Mouse (Mus musculus): Measurements from ENCODE around the gene Fbxl19.

Gene Fbxl19

DNA sequence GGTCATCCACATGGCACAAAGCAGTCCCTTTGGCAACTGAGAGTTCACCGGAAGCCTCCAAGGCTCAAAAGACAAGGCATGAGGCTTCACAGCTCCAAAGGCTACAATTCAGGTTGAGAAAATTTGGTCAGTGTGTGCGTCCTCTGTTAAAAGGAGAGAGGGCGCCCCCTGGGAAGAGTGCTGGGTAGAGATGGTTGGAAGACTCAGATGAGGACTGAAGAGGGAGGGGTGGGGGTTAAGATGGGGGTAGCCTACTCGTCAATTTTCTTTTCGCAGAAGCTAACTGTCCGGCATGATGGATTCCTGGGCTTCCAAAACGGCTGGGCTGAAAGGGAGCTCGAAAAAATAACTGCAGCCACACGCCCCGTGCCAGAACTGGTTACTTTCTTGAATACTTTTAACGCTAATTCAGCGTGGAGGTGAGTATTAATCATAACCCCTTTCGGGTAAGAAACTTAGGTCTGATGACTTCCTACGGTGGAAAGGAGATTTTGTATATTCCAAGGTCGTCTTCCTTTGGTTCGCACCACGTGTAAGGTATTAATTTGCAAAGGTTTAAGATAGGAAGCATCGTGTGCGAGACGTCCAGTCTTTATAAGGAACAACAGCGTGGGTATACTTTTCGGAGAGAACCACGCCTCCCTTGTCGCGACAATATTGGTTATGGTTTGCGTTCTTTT is at the start of gene Fbxl19:
Gene Fbxl19 (plus strand): TSS at position 178 of the 680 bp plus-strand sequence.
- peak; percentile 79 for DNase-seq

DNA sequence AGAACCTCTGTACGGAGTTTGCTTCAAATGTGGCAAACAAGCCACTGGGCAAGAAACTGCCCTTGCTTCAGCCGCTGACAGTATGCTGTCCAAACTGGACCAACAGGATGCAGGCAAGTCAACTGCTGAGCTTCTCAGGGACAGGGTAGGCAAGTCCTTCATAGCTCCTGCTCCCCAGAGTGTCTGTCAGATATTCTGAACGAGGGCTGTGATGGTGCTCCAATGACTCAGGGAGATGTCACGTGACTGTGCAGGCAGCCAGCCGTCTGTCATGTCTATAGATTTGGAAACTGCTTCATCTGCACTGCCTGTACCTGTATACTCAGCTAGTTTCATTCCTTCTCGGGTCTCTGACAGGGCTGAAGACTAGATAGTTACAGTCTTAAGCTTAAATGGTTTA is 45.4 kb upstream of the Fbxl19 start:
- DNase-seq, result peak; percentile 44

DNA sequence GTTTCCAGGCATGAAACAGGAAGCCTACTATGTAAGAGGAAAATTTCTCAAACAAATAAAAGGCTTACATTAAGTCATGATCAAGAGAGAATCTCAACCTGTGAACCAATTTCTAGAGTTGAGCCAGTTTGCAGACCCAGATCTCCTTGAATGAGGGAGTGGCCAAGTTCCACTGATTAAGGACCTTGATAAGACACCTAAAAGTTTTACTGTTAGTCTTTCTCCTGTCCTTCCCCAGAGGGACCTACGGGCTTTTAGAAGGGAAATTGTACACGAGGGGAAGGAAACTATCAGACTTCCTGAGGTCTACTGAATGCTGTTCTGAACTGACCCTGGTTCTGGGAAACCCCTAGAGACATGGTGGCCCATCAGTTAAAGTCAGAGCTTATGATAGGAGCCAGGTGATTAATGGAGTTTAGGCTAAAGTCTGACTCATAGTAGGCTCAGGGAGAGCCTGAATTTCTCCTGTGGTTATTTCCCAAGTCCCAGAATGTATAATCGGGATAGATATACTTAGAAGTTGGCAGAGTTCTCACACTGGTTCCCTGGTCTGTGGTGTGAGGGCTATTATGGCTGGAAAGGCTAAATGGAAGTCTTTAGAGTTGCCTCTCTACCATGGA is 43.5 kb upstream of the Fbxl19 start:
- no peak for DNase-seq

DNA sequence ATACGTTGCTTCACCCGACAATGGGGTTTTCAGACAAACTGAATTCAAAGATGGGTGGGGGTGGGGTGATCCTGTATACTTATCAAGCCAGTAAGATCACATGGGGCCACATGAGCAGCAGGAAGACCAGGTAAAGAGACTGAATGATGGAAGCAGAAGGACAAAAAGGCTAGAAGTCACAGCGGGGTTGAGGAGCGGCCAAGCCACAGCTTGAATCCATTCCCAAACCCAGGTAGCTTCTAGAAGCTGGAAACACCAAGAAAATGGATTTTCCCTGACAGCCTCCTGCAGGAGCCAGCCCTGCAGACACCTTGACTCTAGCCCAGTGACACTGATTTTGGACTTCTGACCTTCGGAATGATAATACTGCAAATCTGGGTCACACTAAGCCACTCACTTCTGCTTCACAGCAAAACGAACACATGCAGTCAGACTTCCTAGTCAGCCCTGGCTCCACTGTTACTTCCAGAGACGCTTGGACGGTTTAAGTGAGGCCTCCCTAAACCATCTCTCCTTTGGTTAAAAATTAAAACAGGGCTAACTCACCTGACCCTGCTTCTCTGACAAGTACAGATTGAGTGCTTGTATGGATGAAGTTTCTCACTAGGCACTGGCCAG is 40.7 kb upstream of the Fbxl19 start:
- no peak for DNase-seq

DNA sequence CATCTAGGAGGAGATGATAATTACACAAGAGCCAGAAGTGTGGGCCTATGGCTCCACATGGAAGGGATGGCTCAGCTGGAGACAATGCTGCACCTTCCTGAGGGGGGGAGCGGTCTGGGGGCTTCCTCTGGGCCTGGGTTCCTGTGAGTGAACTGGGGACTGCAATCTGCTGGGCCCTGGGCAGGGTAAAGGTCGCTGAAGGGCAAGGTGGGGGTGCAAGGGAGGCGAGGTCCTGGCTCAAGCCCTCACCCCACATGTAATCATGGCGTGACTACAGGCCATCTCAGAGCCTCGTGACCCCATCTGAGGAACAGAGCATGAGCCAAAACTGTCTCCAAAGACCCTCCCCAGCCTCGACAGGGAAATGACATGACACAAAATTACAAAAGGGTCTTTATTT is 39.7 kb upstream of the Fbxl19 start:
- no peak for DNase-seq

DNA sequence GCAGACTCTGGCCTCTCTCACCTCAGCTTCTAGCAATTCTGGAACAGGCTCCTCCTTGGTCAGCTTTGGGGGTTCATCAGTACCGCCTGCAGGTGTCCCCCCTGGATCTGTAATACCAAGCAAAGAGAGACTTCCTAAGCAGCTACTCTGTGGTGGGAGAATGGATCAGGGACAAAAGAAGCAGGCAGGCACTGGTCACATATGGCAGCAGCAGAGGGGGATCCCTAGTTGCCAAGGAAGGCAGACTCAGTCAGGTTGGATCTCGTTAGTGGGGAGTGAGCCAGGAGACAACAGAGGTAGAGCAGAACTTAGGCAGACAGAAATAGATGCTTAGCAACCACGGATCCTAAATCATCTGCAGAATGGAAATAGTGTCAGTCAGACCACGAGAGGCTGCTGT is 38.6 kb upstream of the Fbxl19 start:
- DNase-seq, result no peak

DNA sequence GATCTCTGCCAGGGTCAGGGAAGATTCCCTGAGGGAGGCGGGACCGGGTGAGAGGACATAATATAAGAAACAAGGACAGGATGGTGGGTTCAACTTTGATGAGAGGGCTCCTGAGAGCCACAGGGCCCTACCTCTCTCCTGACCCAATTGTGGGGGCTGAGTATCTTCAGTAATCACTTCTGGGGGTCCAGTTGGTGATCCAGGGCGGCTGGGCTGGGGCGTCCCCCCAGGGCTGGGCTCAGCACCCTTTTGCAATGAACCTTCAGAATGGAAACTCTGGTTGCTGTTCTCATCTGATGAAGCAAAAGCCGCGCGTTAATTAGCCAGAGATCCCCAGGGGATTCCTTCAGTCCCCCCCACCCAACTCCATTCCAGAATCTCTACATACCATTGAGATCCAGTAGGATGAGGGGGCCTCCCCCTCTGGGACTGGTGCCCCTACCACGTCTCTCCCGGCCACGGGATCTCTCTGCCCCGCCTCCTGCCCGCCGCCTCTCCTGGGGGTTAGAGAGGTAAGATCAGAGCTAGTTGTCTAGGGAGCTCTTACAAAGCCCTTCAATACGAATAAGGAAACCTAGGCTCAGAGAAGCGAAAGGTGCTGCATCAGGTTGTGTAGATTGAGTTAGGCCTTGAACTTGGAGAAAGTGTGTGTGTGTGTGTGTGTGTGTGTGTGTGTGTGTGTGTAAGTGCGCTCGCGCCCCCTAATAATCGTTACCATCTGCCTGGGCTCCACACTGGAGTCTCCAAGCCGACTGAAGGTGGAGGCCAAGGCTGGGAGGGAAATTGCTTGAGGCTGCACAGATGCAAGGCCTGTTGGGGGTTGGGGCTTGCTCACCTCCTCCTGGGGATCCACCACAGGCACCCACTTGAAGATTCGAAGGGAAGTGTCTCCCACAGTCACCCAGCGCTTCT is 37.0 kb upstream of the Fbxl19 start:
- DNase-seq, result no peak

DNA sequence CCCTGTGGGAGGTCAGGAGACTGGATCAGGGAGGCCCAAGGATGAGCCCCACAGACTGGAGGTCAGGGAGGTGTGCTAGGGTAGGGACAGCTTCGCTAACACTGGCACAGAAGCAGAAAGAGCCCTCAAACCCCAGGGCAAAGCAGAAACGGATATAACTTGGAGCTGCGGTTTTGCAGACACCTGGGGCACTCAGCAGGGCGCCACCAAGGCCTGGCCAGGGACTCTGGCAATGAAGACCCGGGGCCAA is 36.5 kb upstream of the Fbxl19 start:
- DNase-seq, result no peak

DNA sequence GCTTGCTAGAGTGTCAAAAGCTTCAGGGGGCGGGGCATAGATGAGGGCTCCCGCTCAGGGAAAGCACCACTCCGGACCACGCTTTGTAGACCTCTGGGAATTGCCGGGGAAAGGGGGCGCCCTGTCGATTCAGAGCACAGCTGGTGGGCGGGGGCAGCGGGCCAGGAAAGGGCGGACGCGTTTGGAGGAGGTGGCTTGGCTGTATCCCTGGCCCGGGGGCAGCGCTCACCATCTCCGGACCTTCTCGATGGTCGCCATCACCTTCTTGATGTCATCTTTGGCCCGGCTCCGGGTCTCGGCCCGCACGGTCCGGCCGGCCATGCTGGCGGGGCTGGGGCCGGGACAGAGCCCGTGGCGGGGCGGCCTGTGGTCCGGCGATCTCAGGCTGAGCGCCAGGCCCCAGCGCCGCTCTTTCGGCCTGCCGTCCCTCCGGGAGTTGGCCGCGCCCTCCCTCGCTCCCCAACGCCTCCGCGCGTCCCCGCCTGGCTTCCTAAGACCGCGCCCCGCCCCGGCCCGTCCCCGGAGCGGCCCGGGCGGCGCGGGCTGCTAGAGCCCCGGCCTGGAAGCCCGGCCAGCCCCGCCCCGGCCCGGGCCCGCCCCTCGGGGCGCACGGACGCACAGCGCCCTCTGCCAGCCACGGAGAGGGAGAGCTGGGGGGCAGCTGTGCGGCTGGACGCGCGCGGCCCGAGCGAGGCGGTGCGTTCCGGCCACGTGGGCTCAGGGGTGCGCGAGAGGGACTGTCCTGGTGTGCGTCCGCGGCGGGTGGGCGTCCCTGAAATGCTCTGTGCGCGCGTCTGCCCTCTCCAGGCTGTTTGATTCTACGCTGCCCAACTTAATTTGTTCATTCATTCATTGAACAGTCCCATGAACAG is 35.9 kb upstream of the Fbxl19 start, which contains the start of gene Bcl7c:
Gene Bcl7c (minus strand): TSS at position 727 of the 872 bp plus-strand sequence.
- peak; percentile 90 for DNase-seq

DNA sequence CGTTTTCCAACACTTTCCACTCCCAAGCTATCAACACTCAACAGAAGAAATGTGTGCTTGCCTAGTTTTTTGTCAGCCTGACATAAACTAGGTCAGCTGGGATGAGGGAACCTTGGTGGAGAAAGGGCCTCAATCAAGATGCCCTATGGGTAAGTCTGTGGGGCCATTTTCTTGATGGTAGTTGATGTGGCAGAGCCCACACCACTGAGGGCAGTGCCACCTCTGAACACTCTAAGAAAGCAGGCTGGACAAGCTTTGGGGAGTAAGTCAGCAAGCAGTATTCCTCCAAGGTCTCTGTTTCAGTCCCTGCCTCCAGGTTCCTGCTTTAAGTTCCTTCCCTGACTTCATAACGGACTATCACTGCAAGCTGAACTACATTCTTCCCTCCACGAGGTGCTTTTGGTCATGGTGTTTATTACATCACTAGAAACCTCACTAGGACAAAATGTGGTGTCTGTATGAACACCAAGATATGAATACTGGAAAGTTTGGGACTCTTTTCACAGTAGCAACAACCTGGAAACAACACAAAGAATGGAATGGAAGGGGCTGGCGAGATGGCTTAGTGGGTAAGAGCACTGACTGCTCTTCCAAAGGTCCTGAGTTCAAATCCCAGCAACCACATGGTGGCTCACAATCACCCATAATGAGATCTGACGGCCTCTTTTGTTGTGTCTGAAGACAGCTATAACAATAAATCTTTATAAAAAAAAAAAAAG is 34.9 kb upstream of the Fbxl19 start:
- no peak for DNase-seq

DNA sequence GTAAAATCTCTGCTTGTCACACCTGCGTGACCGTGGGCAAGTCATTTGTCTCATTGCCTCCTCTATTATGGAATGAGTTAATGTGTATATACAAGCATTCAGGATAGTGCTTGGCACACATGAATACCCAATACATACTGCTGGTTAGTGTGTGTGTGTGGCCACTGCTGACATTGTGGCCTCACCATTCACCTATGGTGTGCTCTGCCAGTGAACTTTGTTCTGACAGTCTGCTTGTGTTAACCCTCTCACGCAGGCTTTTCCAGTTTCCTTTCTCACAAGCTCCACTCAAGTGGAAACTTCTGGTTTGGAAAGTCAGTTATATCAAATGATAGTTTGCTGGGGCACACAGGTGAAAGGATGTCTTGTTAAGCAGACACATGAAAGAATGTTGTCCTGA is 33.3 kb upstream of the Fbxl19 start:
- DNase-seq, result no peak

DNA sequence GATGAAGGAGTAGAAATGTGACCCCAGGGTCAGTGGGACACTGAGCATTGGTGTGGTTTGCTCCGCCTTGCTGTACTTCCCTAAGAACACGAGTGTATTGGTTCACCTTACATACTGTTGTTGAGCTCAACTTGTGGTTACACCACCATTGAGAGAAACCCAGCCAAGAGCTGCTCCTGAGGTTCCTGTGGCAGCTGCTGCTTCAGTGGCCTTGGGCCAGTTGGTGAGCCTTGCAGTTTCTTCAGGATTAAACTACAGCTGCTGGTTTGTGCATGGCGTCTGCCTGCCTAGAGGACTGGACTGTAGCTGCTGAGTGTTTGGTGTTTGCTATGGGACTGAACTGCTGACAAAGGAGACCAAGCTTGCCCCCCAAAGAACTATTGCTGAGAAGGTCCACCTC is 32.9 kb upstream of the Fbxl19 start:
- no peak for DNase-seq

DNA sequence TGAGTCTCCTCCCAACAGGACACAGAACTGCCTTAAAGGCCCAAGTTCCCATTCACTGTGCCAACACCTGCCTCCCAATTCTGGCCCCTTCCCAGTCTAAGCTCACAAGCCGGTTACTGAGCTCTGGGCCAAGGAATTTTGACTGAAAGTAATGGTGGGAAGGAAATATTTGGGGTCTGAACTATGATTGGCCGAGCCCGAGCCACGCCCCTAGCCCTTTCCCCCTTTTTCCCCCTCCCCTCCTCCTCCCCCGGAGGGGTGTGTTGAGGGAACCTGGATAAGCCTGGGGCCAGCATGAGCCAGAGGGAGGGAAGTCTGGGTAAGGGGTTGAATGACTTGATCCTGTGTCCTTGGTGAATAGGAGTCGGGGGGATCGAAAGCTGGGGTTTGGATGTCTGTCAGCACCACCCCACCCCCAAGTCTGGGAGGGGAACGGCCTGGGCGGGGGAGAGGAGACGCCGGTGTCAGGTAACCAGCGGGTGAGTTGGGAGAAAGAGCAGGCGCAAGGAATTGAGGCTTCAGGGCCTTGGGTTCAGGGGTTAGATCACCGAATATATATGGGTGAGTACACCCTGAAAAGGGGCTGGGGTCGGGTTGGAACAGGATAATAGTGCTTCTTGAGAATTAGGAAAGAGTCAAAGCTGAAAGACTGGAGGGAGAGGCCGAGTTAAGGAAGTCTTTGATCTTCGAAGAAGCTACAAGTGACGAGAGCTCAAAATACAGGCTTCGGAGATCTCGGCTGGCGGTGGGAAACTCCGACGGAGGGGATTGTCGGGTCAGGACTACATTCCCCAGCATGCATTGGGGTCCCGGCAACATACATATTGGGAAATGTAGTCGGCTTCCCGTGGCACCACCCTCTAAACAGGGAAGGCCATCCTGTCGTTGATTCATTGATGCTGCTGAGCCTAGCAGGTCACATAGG is 31.6 kb upstream of the Fbxl19 start, which contains the start of gene Ctf1:
Gene Ctf1 (plus strand): TSS at position 276 of the 925 bp plus-strand sequence.
- DNase-seq, result peak; percentile 82

DNA sequence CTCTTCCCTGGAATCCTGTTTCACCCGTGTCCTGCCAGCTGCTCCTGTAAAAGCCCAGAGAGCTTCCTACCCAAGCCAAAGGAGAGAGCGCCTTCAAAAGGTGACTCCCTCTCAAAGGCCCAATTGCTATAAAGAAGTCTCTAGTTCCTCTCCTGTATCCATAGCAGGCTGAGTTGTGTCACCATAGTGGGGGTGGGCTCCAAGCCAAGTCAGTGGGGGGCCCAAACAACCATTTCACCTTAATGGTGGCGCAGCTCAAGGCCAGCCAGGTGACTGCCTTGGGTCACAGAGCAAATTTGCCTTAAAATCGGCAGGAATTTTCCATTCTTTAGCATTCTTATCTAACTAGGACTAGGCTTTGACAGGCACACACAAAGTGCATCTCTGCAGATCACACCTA is 29.5 kb upstream of the Fbxl19 start:
- DNase-seq, result no peak

DNA sequence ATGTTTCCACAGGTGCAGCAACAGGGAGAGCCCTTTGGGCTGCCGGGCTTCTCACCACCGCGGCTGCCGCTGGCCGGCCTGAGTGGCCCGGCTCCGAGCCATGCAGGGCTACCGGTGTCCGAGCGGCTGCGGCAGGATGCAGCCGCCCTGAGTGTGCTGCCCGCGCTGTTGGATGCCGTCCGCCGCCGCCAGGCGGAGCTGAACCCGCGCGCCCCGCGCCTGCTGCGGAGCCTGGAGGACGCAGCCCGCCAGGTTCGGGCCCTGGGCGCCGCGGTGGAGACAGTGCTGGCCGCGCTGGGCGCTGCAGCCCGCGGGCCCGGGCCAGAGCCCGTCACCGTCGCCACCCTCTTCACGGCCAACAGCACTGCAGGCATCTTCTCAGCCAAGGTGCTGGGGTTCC is 27.4 kb upstream of the Fbxl19 start:
- DNase-seq, result peak; percentile 67

DNA sequence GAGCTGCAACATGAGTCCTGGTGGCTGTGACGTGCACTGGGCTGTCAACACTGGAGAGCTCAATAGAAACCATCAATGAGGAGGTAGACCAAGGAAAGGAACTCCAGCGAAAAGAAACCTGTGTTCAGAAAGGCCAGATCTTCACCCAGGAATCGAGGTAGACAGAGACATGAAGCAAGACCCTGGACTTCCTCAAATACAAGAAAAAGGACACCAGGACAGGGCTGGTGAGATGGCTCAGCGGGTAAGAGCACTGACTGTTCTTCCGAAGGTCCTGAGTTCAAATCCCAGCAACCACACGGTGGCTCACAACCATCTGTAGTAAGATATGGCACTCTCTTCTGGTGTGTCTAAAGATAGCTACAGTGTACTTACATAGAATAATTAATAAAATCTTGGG is 26.0 kb upstream of the Fbxl19 start:
- no peak for DNase-seq

DNA sequence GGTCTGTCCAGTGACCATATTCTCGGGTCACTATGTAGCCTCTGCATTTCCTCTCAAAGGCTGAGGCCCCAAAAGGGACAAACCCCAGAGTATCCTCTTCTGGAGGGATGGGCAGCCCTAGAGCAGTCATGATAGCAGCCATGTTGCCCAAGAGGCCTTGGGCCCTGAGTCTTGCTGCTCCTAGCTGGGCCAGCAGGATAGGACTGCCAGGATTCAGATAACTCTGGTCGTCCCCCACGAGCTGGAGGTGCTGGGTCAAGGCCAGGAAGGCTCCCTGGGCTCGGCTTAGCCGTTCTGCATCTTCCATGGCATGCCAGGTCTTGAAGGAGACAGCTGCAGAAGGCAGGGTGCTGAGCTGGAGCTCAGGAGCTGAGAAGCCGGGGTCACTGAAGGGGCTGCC is 25.1 kb upstream of the Fbxl19 start:
- DNase-seq, result no peak

DNA sequence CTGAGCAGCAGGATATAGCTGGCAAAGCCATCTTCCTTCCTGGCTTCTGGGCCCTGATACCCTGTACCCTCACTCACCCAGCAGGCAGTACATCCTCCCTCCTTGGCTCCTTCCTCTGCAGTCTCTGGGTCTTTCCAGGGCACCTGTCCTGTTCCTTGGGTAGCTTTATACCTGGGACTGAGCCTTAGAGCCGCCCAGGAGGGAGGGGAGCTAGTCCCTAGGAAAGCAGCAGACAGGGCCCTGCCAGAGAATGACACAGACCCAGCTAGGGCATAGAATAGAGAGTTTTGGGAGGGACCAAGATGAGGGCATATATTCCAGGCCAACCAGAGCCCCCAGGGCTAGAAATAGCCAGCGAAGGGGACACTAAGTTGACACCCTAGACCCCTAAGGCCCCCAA is 18.9 kb upstream of the Fbxl19 start:
- DNase-seq, result no peak

DNA sequence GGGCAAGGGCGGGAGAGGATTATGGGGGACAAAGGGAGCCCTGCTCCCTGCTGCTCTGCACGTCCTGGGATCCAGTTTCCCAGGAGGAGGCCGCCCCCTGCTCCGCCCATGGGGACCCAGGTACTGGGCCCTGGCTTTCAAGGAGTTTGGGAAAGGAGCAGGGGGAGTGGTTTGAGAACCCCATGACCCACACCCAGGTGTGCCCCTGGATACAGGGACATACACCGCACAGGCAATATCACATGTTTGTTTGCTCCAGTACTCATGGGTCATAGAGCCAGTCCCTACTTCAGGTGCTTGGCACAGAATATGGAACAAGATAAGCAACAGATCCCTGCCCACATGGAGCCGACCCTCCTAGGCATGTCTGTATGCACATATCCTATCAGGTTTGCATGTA is 18.4 kb upstream of the Fbxl19 start:
- no peak for DNase-seq

DNA sequence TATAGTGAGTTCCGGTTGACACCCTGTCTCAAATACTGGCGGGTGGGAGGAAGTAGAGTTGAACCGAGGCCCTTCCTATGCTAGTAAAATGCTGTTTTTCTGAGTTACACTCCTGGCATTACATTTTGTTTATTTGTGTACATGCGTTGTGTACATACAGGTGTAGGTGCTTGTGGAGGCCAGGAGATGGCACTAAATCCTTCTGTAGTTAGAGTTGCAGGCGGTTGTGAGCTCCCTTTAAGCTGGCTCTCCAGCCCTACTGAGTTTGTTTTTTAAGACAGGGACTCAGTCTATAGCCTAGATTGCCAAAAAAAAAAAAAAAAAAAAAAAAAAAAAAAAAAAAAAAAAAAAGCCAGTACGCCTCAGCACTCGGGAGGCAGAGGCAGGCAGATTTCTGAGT is 16.4 kb upstream of the Fbxl19 start:
- DNase-seq, result no peak

DNA sequence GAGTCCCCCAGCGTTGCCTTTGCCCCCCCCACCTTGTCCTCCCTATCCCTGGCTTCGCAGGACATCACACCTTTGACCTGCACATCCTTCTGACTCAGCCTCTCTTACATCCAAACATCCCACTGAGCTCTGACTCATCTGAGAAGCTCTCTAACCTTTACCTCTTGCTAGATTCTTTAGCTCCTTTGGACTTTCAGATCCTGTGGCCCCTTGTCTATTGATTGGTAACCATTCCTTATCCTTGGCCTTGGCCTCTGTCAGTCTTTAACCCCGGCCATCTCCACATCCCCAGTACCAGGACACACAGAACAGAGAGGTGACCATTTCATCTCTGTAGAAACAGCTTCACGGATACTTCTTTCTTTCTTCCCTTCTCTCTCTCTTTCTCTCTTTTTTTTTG is 14.2 kb upstream of the Fbxl19 start:
- no peak for DNase-seq

Data from right cerebral cortex, adult 18-20 months (tissue).